Mouse (Mus musculus): ENCODE data around the gene Gxylt1. TPM values are rescaled to one million over a fixed set of nuclear protein-coding genes. Genes with fewer than 3 reads are reported as not detected.

Gxylt1 gene
- total RNA-seq (2023) = 31.1 and 42.4 TPM in 2 replicates

GRCm38 (mm10) chr15:93274679-93275583, at the start of gene Gxylt1:
Gxylt1 (minus strand) TSS chr15:93275179.

Other genes with a start within 250 kb of the Gxylt1 start
- gene Yaf2, start 61.8 kb upstream of the Gxylt1 start, total RNA-seq (2023) = 24.6 and 27.5 TPM in 2 replicates
- gene Zcrb1, start 123.2 kb upstream of the Gxylt1 start, total RNA-seq (2023) = 68.4 and 98.0 TPM in 2 replicates
- 41.6 and 43.4 TPM in 2 replicates for gene Pphln1, start 123.2 kb upstream of the Gxylt1 start, total RNA-seq (2023)